Mouse (Mus musculus): ENCODE data around the gene Aire.

DNA sequence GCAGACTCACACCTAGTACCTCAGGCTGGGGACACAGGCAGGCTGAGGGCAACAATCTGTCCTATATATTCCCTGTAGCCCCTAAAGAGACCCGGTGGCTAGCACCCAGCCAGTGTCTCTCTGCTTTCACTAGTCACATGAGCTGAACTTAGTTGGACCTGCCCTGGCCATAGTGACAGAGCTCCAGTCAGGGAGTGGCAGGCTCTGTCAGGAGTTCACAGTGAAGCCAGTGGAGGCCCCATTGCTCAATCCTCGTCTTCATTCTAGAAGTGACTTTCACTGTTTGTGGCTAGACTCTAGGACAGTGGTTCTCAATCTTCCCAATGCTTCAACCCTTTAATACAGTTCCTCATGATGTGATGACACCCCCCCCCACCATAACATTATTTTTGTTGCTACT lies 11.4 kb downstream of the Aire start:
- TF ChIP-seq GATA1 (IDR thresholded peaks at IDR 0.05; ENCODE audit: borderline replicate concordance, low read length): no peak
- no peak for TF ChIP-seq FLI1 (IDR thresholded peaks at IDR 0.05; ENCODE audit: low read length)

Measured in megakaryocyte, embryonic 14.5 days (primary cell).